Mouse (Mus musculus) G1E (cell line): ENCODE results near the gene Rcn3.

Experiments used
- CTCF ChIP-seq: IDR thresholded peaks from 2 replicates; pipeline ENCODE4 v1.5.1; 2012; ENCODE audit warnings: low read depth, low read length, inconsistent platforms, mixed read lengths
- GATA2 ChIP-seq: IDR thresholded peaks from 2 replicates; pipeline ENCODE4 v1.6.1; 2012; ENCODE audit warnings: low read depth, low read length, inconsistent platforms, borderline replicate concordance
- POLR2AphosphoS5 ChIP-seq: IDR thresholded peaks from 2 replicates; pipeline ENCODE4 v1.6.1; 2012; ENCODE audit warnings: low read depth, low read length, inconsistent platforms; ENCODE audit not compliant: insufficient replicate concordance
- TAL1 ChIP-seq: conservative IDR thresholded peaks from 2 replicates; pipeline ENCODE4 v1.6.1; 2012; ENCODE audit warnings: low read depth, low read length, inconsistent platforms, mixed read lengths

DNA sequence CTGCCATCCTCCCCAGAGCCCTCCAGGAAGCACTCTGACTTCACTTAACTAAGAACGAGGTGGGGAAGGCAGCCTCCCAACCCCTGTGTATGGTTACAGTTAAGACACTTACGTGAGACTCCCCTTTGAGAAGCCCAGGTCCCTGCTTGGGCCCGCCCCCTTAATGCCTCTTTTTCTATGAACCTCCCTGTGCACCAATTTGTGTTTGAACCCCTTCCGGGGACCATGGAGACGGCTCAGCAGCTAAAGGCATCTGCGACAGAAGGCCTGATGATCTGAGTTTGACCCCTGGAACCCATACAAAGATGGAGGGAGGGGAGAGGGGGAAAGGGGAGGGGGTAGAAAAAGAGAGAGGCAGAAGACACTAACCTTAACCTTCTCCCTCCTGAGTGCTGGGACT lies 14.4 kb upstream of the Rcn3 start:
- TF ChIP-seq CTCF (no peak), POLR2AphosphoS5 (no peak), GATA2 (no peak), TAL1 (no peak)
